Mouse (Mus musculus): ENCODE measurements around the gene Vmn1r13. TPM values are rescaled to one million over a fixed set of nuclear protein-coding genes. Genes with fewer than 3 reads are reported as not detected.
"Not testable (repeated sequence)": the region's sequence is repeated elsewhere in the genome, so short reads cannot be mapped to it uniquely, and the experiment has no call there.

Gene Vmn1r13
- polyA plus RNA-seq (2016; fragmentation: Nextera tagmentation; extraction: Ambion mirVana), result not detected in 2 replicates

- ATAC-seq (ENCODE audit: low FRiP score, low read depth); H3K36me3 ChIP-seq; H3K27me3 ChIP-seq (replicated peaks); H3K4me2 ChIP-seq (replicated peaks); H3K4me1 ChIP-seq; H3K4me3 ChIP-seq; H3K27ac ChIP-seq; H3K9ac ChIP-seq; H3K9me3 ChIP-seq: not testable (repeated sequence)
- WGBS, result 89% methylated on average over 1 of the region's 1 CpGs
Observed at GRCm38 (mm10) chr6:57202990-57203389, at the start of gene Vmn1r13. TSS of gene Vmn1r13 (plus strand) at chr6:57203290.

GRCm38 (mm10) chr6:57156619-57157018, 46.5 kb upstream of the Vmn1r13 start, which contains the start of gene Vmn1r12:
TSS of gene Vmn1r12 (plus strand) at chr6:57156919.
- no peak within 1 kb of the TSS for H3K9ac ChIP-seq
- no peaks in the 10 kb centered on the region for H3K4me1 ChIP-seq
- H3K27ac ChIP-seq, result no peak within 1 kb of the TSS
- no peak within 1 kb of the TSS for H3K4me2 ChIP-seq (replicated peaks)
- no peaks in the 10 kb centered on the region for H3K36me3 ChIP-seq
- H3K4me3 ChIP-seq, result no peak within 1 kb of the TSS
- 84% methylated on average over 2 of the region's 2 CpGs for WGBS
- no peaks in the 10 kb centered on the region for H3K27me3 ChIP-seq (replicated peaks)
- H3K9me3 ChIP-seq, result no peaks in the 10 kb centered on the region
- no peak for ATAC-seq (ENCODE audit: low FRiP score, low read depth)

- H3K4me1 ChIP-seq; ATAC-seq (ENCODE audit: low FRiP score, low read depth); H3K4me2 ChIP-seq (replicated peaks); H3K9ac ChIP-seq; H3K4me3 ChIP-seq; H3K27ac ChIP-seq; H3K36me3 ChIP-seq; H3K9me3 ChIP-seq; H3K27me3 ChIP-seq (replicated peaks): not testable (repeated sequence)
- WGBS, result 55% methylated on average over 3 of the region's 3 CpGs
Observed at GRCm38 (mm10) chr6:57190016-57190415, 13.1 kb upstream of the Vmn1r13 start.

- ATAC-seq (ENCODE audit: low FRiP score, low read depth), result no peak
- Histone ChIP-seq H3K27ac (no peak within 1 kb of the TSS), H3K4me2 (replicated peaks) (no peak within 1 kb of the TSS), H3K9me3 (no peaks in the 10 kb centered on the region), H3K9ac (no peak within 1 kb of the TSS), H3K4me1 (no peaks in the 10 kb centered on the region), H3K27me3 (replicated peaks) (no peaks in the 10 kb centered on the region), H3K4me3 (no peak within 1 kb of the TSS), H3K36me3 (no peaks in the 10 kb centered on the region)
- WGBS, result 90% methylated on average over 3 of the region's 3 CpGs
Observed at GRCm38 (mm10) chr6:57231386-57231785, 28.3 kb downstream of the Vmn1r13 start, which contains the start of gene Vmn1r14. TSS of gene Vmn1r14 (plus strand) at chr6:57231686.

GRCm38 (mm10) chr6:57257652-57258051, 54.6 kb downstream of the Vmn1r13 start, which contains the start of gene Vmn1r15:
TSS of gene Vmn1r15 (plus strand) at chr6:57257952.
- no peak within 1 kb of the TSS for H3K27ac ChIP-seq
- no peak within 1 kb of the TSS for H3K9ac ChIP-seq
- no peaks in the 10 kb centered on the region for H3K27me3 ChIP-seq (replicated peaks)
- H3K4me3 ChIP-seq, result no peak within 1 kb of the TSS
- H3K4me2 ChIP-seq (replicated peaks), result no peak within 1 kb of the TSS
- H3K36me3 ChIP-seq, result no peaks in the 10 kb centered on the region
- H3K4me1 ChIP-seq, result no peaks in the 10 kb centered on the region
- 91% methylated on average over 1 of the region's 1 CpGs for WGBS
- no peak for ATAC-seq (ENCODE audit: low FRiP score, low read depth)
- no peaks in the 10 kb centered on the region for H3K9me3 ChIP-seq

- Histone ChIP-seq H3K4me3 (no peak overlapping the region), H3K27me3 (replicated peaks) (no peaks in the 10 kb centered on the region), H3K4me1 (no peaks in the 10 kb centered on the region), H3K36me3 (no peaks in the 10 kb centered on the region), H3K27ac (no peak overlapping the region), H3K9me3 (no peaks in the 10 kb centered on the region), H3K4me2 (replicated peaks) (no peak overlapping the region), H3K9ac (no peak overlapping the region)
- WGBS, result 93% methylated on average over 2 of the region's 2 CpGs
- no peak for ATAC-seq (ENCODE audit: low FRiP score, low read depth)
Observed at GRCm38 (mm10) chr6:57260990-57261389, 57.9 kb downstream of the Vmn1r13 start.

Other genes starting within 250 kb of the Vmn1r13 start
- not detected in 2 replicates for gene Vmn1r5, start 233.0 kb upstream of the Vmn1r13 start, polyA plus RNA-seq (2016; fragmentation: Nextera tagmentation; extraction: Ambion mirVana)
- gene Vmn1r6, start 206.0 kb upstream of the Vmn1r13 start, polyA plus RNA-seq (2016; fragmentation: Nextera tagmentation; extraction: Ambion mirVana), result not detected in 2 replicates
- not detected in 2 replicates for gene Vmn1r7, start 178.0 kb upstream of the Vmn1r13 start, polyA plus RNA-seq (2016; fragmentation: Nextera tagmentation; extraction: Ambion mirVana)
- not detected in 2 replicates for gene Vmn1r8, start 171.0 kb upstream of the Vmn1r13 start, polyA plus RNA-seq (2016; fragmentation: Nextera tagmentation; extraction: Ambion mirVana)
- gene Vmn1r9, start 136.5 kb upstream of the Vmn1r13 start, polyA plus RNA-seq (2016; fragmentation: Nextera tagmentation; extraction: Ambion mirVana), result not detected in 2 replicates
- not detected in 2 replicates for gene Vmn1r10, start 93.8 kb upstream of the Vmn1r13 start, polyA plus RNA-seq (2016; fragmentation: Nextera tagmentation; extraction: Ambion mirVana)
- not detected in 2 replicates for gene Vmn1r11, start 69.8 kb upstream of the Vmn1r13 start, polyA plus RNA-seq (2016; fragmentation: Nextera tagmentation; extraction: Ambion mirVana)
- gene Vmn1r12, start 46.4 kb upstream of the Vmn1r13 start, polyA plus RNA-seq (2016; fragmentation: Nextera tagmentation; extraction: Ambion mirVana), result not detected in 2 replicates
- gene Vmn1r14, start 28.4 kb downstream of the Vmn1r13 start, polyA plus RNA-seq (2016; fragmentation: Nextera tagmentation; extraction: Ambion mirVana), result not detected in 2 replicates
- not detected in 2 replicates for gene Vmn1r15, start 54.7 kb downstream of the Vmn1r13 start, polyA plus RNA-seq (2016; fragmentation: Nextera tagmentation; extraction: Ambion mirVana)
- gene Vmn1r16, start 126.2 kb downstream of the Vmn1r13 start, polyA plus RNA-seq (2016; fragmentation: Nextera tagmentation; extraction: Ambion mirVana), result not detected in 2 replicates
- not detected in 2 replicates for gene Vmn1r17, start 160.4 kb downstream of the Vmn1r13 start, polyA plus RNA-seq (2016; fragmentation: Nextera tagmentation; extraction: Ambion mirVana)
- not detected in 2 replicates for gene Vmn1r18, start 192.5 kb downstream of the Vmn1r13 start, polyA plus RNA-seq (2016; fragmentation: Nextera tagmentation; extraction: Ambion mirVana)
- gene Vmn1r19, start 200.5 kb downstream of the Vmn1r13 start, polyA plus RNA-seq (2016; fragmentation: Nextera tagmentation; extraction: Ambion mirVana), result not detected in 2 replicates
- gene Vmn1r20, start 225.6 kb downstream of the Vmn1r13 start, polyA plus RNA-seq (2016; fragmentation: Nextera tagmentation; extraction: Ambion mirVana), result not detected in 2 replicates